Comparison of ENCODE assay signal across 9 mouse cellular contexts in the genomic region with DNA sequence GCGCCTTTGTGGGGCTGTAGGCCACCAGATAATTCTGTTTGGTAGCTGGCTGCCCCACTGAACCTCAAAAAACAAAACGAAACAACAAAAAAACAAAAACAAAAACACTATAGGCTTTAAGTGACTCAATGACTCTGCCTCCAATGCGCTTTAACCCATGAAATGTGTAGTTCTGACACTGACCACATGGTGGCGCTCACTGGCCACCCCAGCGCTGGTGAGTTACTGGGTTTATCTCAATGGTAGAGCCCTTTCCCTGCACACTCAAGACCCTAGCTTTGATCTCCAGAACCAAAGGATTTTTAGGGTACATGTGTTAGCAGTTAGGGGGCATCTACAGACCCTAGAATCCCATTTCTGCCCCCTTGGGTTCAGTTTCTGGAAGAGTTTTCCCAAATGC. TPM values are rescaled to one million over a fixed set of nuclear protein-coding genes. Genes with fewer than 3 reads are reported as not detected.
DNase-seq lines count a peak whose midpoint lies in the region; ATAC-seq lines count a peak whose summit lies in the region.
"Had no signal": no experiment of that assay in that cellular context is flagged by ENCODE, and none has a peak within 500 bp of the region (broad histone marks: within the 10 kb centered on the region; RNA-seq: fewer than 3 reads in every experiment).

No protein-coding gene starts in this region.

- H3K27ac ChIP-seq in liver, embryonic 11.5 days (ENCODE audit: low read depth, low read length): no peak overlapping the region
- H3K27ac ChIP-seq in forebrain, embryonic 13.5 days: no peak overlapping the region
- no peak overlapping the region for H3K27ac ChIP-seq in midbrain, embryonic 13.5 days

- no peaks in the 10 kb centered on the region; the same call in 1 of the 2 replicates for H3K9me3 ChIP-seq in liver, embryonic 11.5 days (ENCODE audit: control insufficient read depth, low read length)
- H3K9me3 ChIP-seq in forebrain, embryonic 13.5 days (replicated peaks): no peaks in the 10 kb centered on the region
- no peaks in the 10 kb centered on the region for H3K9me3 ChIP-seq in midbrain, embryonic 13.5 days

- no peak overlapping the region for H3K9ac ChIP-seq in liver, embryonic 11.5 days (ENCODE audit: low read depth, low read length)
- H3K9ac ChIP-seq in forebrain, embryonic 13.5 days: no peak overlapping the region
- no peak overlapping the region for H3K9ac ChIP-seq in midbrain, embryonic 13.5 days (replicated peaks)

- peak; percentile 33 for DNase-seq in liver
- DNase-seq in liver, embryonic 11.5 days (ENCODE audit: low spot score): no peak
- DNase-seq in MEL-GATA-1-ER (ENCODE audit: extremely low read depth, low read depth): peak; percentile 20
- DNase-seq in c-Kit-negative CD71-positive TER-119-positive erythroid progenitor cells, embryonic 14.5 days (ENCODE audit: low read depth, low spot score): peak; percentile 24

- no peaks in the 10 kb centered on the region for H3K4me1 ChIP-seq in liver, embryonic 11.5 days (replicated peaks; ENCODE audit: control insufficient read depth, insufficient read depth, low read length)
- H3K4me1 ChIP-seq in forebrain, embryonic 13.5 days: no peaks in the 10 kb centered on the region
- H3K4me1 ChIP-seq in midbrain, embryonic 13.5 days (replicated peaks): no peaks in the 10 kb centered on the region

- no peak overlapping the region for H3K4me2 ChIP-seq in liver, embryonic 11.5 days
- H3K4me2 ChIP-seq in forebrain, embryonic 13.5 days: no peak overlapping the region
- no peak overlapping the region for H3K4me2 ChIP-seq in midbrain, embryonic 13.5 days (replicated peaks)

- no peak overlapping the region for H3K4me3 ChIP-seq in liver, embryonic 11.5 days (ENCODE audit: low read depth, low read length)
- H3K4me3 ChIP-seq in forebrain, embryonic 13.5 days: no peak overlapping the region
- no peak overlapping the region for H3K4me3 ChIP-seq in midbrain, embryonic 13.5 days (replicated peaks)

- no peak for ATAC-seq in liver, embryonic 11.5 days (replicated peaks; ENCODE audit: low FRiP score)
- ATAC-seq in forebrain, embryonic 13.5 days: 0 out of 2 replicates have a peak, but pooled peaks have one; percentile 33
- ATAC-seq in midbrain, embryonic 13.5 days: peak; percentile 37; the same call in 1 of the 2 replicates
- ATAC-seq in erythroblast, adult 5-6 weeks (replicated peaks; ENCODE audit: low FRiP score, poor library complexity, severe bottlenecking): no peak

- no peaks in the 10 kb centered on the region for H3K27me3 ChIP-seq in liver, embryonic 11.5 days (replicated peaks; ENCODE audit: control insufficient read depth, insufficient read depth, low read length)
- H3K27me3 ChIP-seq in forebrain, embryonic 13.5 days: peaks cover 9% of the 10 kb centered on the region; the same call in 1 of the 2 replicates
- H3K27me3 ChIP-seq in midbrain, embryonic 13.5 days: no peaks in the 10 kb centered on the region

- no peaks in the 10 kb centered on the region for H3K36me3 ChIP-seq in liver, embryonic 11.5 days (ENCODE audit: control insufficient read depth, insufficient read depth, low read length)
- no peaks in the 10 kb centered on the region for H3K36me3 ChIP-seq in forebrain, embryonic 13.5 days (ENCODE audit: poor library complexity, severe bottlenecking)
- no peaks in the 10 kb centered on the region for H3K36me3 ChIP-seq in midbrain, embryonic 13.5 days

- 12% methylated on average over 5 of the region's 5 CpGs for WGBS in liver, embryonic 11.5 days
- WGBS in forebrain, embryonic 13.5 days: 17% methylated on average over 5 of the region's 5 CpGs
- WGBS in midbrain, embryonic 13.5 days: 18% methylated on average over 5 of the region's 5 CpGs

RNA-seq across cellular contexts. Expression of a gene that starts 39.6 kb away (rescaled TPM):
- polyA plus RNA-seq in liver, embryonic 11.5 days (2014; fragmentation: Nextera tagmentation; extraction: Ambion mirVana): not detected in 2 replicates
- not detected in 2 replicates for polyA plus RNA-seq in forebrain, embryonic 13.5 days (2015; fragmentation: Nextera tagmentation; extraction: Ambion mirVana)
- polyA plus RNA-seq in midbrain, embryonic 13.5 days (2015; fragmentation: Nextera tagmentation; extraction: Ambion mirVana): not detected in 2 replicates
- not detected in 2 replicates for total RNA-seq in erythroblast, adult 5-6 weeks (2015; ENCODE audit: low replicate concordance)
- total RNA-seq in erythroblast, adult 5-6 weeks (2017; ENCODE audit: low replicate concordance): not detected in 2 replicates
- polyA plus RNA-seq: limb, embryonic 14.5 days; stomach, embryonic 14.5 days had no signal

RNA-seq across cellular contexts. Expression of a gene that starts 46.7 kb away (rescaled TPM):
- 1.3 and 1.6 TPM in 2 replicates for polyA plus RNA-seq in liver, embryonic 11.5 days (2014; fragmentation: Nextera tagmentation; extraction: Ambion mirVana)
- polyA plus RNA-seq in forebrain, embryonic 13.5 days (2015; fragmentation: Nextera tagmentation; extraction: Ambion mirVana): 0.26 and 0.53 TPM in 2 replicates
- polyA plus RNA-seq in midbrain, embryonic 13.5 days (2015; fragmentation: Nextera tagmentation; extraction: Ambion mirVana): 0.34 and 0.63 TPM in 2 replicates
- total RNA-seq in erythroblast, adult 5-6 weeks (2015; ENCODE audit: low replicate concordance): 5.6 and 6.0 TPM in 2 replicates
- total RNA-seq in erythroblast, adult 5-6 weeks (2017; ENCODE audit: low replicate concordance): 6.8 and 8.8 TPM in 2 replicates

RNA-seq across cellular contexts. Expression of a gene that starts 55.9 kb away (rescaled TPM):
- not detected in 2 replicates for polyA plus RNA-seq in liver, embryonic 11.5 days (2014; fragmentation: Nextera tagmentation; extraction: Ambion mirVana)
- 7.7 and 8.9 TPM in 2 replicates for polyA plus RNA-seq in forebrain, embryonic 13.5 days (2015; fragmentation: Nextera tagmentation; extraction: Ambion mirVana)
- 8.4 and 9.1 TPM in 2 replicates for polyA plus RNA-seq in midbrain, embryonic 13.5 days (2015; fragmentation: Nextera tagmentation; extraction: Ambion mirVana)
- total RNA-seq in erythroblast, adult 5-6 weeks (2015; ENCODE audit: low replicate concordance): not detected in 2 replicates
- total RNA-seq in erythroblast, adult 5-6 weeks (2017; ENCODE audit: low replicate concordance): not detected in 2 replicates

Comparison
In these comparisons a context has a peak if more than half of its experiments do, and no peak if none do; other contexts are left out.
1. ATAC-seq: peak in forebrain, embryonic 13.5 days (single experiment) and midbrain, embryonic 13.5 days (single experiment); none in liver, embryonic 11.5 days (single experiment) and erythroblast, adult 5-6 weeks (single experiment).